Mouse (Mus musculus): ENCODE measurements around the gene 9130230L23Rik. TPM values are rescaled to one million over a fixed set of nuclear protein-coding genes. Genes with fewer than 3 reads are reported as not detected.

Gene 9130230L23Rik
- polyA plus RNA-seq, 1 experiment from 2014 or later = not detected

GRCm38 (mm10) chr5:65933258-65933657, 70.8 kb downstream of the 9130230L23Rik start:
- H3K9ac ChIP-seq (ENCODE audit: low read length) = no peak overlapping the region
- WGBS = 84% methylated on average over 4 of the region's 4 CpGs
- H3K27ac ChIP-seq (ENCODE audit: low read depth, low read length) = no peak overlapping the region
- ATAC-seq (no peak), DNase-seq (ENCODE audit: low spot score) (no peak)
- H3K36me3 ChIP-seq (ENCODE audit: control insufficient read depth, insufficient read depth, low read length) = no peaks in the 10 kb centered on the region
- H3K4me1 ChIP-seq (ENCODE audit: control insufficient read depth, insufficient read depth, low read length) = no peaks in the 10 kb centered on the region
- H3K27me3 ChIP-seq (replicated peaks; ENCODE audit: control insufficient read depth, insufficient read depth, low read length) = no peaks in the 10 kb centered on the region
- no peak overlapping the region for H3K4me3 ChIP-seq (ENCODE audit: low read depth, low read length)
- H3K4me2 ChIP-seq (ENCODE audit: low read length) = no peak overlapping the region
- no peaks in the 10 kb centered on the region for H3K9me3 ChIP-seq (replicated peaks; ENCODE audit: control insufficient read depth, low read length)

- no peaks in the 10 kb centered on the region for H3K4me1 ChIP-seq (ENCODE audit: control insufficient read depth, insufficient read depth, low read length)
- H3K4me2 ChIP-seq (ENCODE audit: low read length) = no peak overlapping the region
- no peak overlapping the region for H3K4me3 ChIP-seq (ENCODE audit: low read depth, low read length)
- DNase-seq (ENCODE audit: low spot score) = no peak
- 74% methylated on average over 4 of the region's 4 CpGs for WGBS
- H3K9ac ChIP-seq (ENCODE audit: low read length) = no peak overlapping the region
- no peak for ATAC-seq
- no peaks in the 10 kb centered on the region for H3K27me3 ChIP-seq (replicated peaks; ENCODE audit: control insufficient read depth, insufficient read depth, low read length)
- H3K27ac ChIP-seq (ENCODE audit: low read depth, low read length) = no peak overlapping the region
- no peaks in the 10 kb centered on the region for H3K9me3 ChIP-seq (replicated peaks; ENCODE audit: control insufficient read depth, low read length)
- H3K36me3 ChIP-seq (ENCODE audit: control insufficient read depth, insufficient read depth, low read length) = no peaks in the 10 kb centered on the region
Measured at GRCm38 (mm10) chr5:65930171-65930570, 73.9 kb downstream of the 9130230L23Rik start.

Small RNA genes lying within 50 kb of the gene (microRNA-seq; reads per million reads assigned to microRNA genes)
- gene Gm25952 = not detected

Other genes with a start within 250 kb of the 9130230L23Rik start
- 22.4 and 29.9 TPM in 2 replicates for gene N4bp2, start 240.8 kb downstream of the 9130230L23Rik start, polyA plus RNA-seq (2014; fragmentation: Nextera tagmentation; extraction: Ambion mirVana)
- gene Rhoh, start 143.1 kb downstream of the 9130230L23Rik start, polyA plus RNA-seq (2014; fragmentation: Nextera tagmentation; extraction: Ambion mirVana) = 0.25 and 0.29 TPM in 2 replicates
- gene Chrna9, start 69.4 kb downstream of the 9130230L23Rik start, polyA plus RNA-seq (2014; fragmentation: Nextera tagmentation; extraction: Ambion mirVana) = not detected in 2 replicates
- 2.2 and 2.7 TPM in 2 replicates for gene Rbm47, start 168.8 kb upstream of the 9130230L23Rik start, polyA plus RNA-seq (2014; fragmentation: Nextera tagmentation; extraction: Ambion mirVana)